Mouse (Mus musculus) right cerebral cortex, postnatal 4 days (tissue): Measurements from ENCODE around the gene Fbxw11.
"Not testable (repeated sequence)": the region's sequence is repeated elsewhere in the genome, so short reads cannot be mapped to it uniquely, and the experiment has no call there.

Experiments
- DNase-seq: peaks from one replicate; pipeline ENCODE4 v3.0.0-alpha.2; 2022

The Fbxw11 gene

GRCm38 (mm10) chr11:32714230-32714629 lies 71.7 kb downstream of the Fbxw11 start:
- peak; percentile 22 for DNase-seq

- DNase-seq: no peak
Measured at GRCm38 (mm10) chr11:32714896-32715295, 72.4 kb downstream of the Fbxw11 start.

- DNase-seq: no peak
Measured at GRCm38 (mm10) chr11:32715495-32715894, 73.0 kb downstream of the Fbxw11 start.

- DNase-seq: no peak
Measured at GRCm38 (mm10) chr11:32715970-32716369, 73.4 kb downstream of the Fbxw11 start.

- DNase-seq: no peak
Measured at GRCm38 (mm10) chr11:32716876-32717275, 74.4 kb downstream of the Fbxw11 start.

DNA sequence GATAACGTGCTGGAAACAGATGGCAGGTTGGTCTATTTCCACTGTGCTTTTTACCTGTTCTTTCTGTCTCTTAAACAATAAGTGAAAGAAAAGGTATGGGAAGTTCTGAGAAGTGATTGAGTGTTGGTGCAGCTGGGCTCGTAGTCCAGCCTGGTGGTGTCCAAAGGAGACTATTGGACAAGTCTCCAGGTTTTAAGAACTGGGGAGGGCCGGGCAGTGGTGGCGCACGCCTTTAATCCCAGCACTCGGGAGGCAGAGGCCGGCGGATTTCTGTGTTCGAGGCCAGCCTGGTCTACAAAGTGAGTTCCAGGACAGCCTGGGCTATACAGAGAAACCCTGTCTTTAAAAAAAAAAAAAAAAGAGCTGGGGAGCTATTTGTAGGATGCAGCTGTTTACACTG lies 75.2 kb downstream of the Fbxw11 start:
- not testable (repeated sequence) for DNase-seq

DNA sequence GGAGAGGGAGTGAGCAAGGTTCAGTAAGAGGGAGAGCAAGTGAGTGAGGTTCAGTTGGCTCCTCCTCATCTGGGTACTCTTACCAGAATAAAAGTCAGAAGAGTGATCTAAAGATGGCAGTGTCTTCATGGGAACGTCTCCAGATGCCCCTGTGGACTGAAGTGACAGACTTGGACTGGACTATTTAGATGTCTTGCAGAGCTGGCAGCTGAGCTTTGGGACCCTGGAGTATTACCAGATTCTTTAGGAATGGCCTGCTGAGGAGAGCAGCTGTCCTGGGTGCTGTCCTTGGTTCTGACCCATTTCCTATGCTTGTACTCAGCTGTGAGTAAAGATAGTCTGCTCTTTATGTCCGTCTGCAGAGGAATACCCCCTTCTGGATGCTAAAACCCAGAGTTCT lies 75.8 kb downstream of the Fbxw11 start:
- DNase-seq: no peak

DNA sequence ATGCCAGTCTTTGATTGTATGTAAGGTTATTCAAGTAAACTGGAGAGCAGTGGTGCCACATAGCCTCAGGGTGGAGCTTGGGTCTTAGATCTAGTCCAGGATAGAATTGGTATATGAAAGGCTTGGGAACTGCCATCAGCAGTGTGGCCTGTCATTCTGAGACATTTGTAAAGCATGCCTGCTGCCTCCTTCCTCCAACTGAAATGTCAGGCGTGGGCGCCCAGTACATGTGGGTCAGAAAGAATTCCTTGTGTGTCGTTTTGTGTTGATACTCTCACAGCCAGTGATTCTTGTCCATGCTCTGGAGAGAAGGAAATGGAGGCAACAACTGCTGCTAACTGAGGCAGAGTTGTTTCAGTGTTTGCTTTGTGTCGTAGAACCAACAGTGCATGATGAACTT lies 76.5 kb downstream of the Fbxw11 start:
- no peak for DNase-seq

GRCm38 (mm10) chr11:32722653-32723052 lies 80.1 kb downstream of the Fbxw11 start:
- DNase-seq: no peak

GRCm38 (mm10) chr11:32723287-32723686 lies 80.8 kb downstream of the Fbxw11 start:
- no peak for DNase-seq

GRCm38 (mm10) chr11:32725171-32725570 lies 82.6 kb downstream of the Fbxw11 start:
- no peak for DNase-seq

GRCm38 (mm10) chr11:32732467-32732866 lies 89.9 kb downstream of the Fbxw11 start:
- no peak for DNase-seq

DNA sequence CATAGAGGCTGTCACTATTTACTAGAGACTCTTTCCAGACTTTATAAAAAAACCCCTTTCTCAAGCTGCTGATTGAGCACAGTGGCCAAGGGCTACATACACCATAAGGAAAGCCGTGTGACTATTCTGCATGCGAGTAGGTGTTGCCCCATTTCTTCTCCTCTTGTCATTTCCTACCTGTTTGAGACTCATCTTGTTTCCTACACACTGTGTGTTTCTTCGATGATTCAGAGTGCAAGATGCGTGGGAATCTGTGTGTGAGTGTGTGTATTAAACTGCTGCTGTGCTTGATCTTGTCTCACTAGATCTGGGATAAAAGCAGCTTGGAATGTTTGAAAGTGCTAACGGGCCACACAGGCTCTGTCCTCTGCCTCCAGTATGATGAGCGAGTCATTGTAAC lies 90.7 kb downstream of the Fbxw11 start:
- DNase-seq: no peak

- no peak for DNase-seq
Measured at GRCm38 (mm10) chr11:32736371-32736770, 93.8 kb downstream of the Fbxw11 start.

DNA sequence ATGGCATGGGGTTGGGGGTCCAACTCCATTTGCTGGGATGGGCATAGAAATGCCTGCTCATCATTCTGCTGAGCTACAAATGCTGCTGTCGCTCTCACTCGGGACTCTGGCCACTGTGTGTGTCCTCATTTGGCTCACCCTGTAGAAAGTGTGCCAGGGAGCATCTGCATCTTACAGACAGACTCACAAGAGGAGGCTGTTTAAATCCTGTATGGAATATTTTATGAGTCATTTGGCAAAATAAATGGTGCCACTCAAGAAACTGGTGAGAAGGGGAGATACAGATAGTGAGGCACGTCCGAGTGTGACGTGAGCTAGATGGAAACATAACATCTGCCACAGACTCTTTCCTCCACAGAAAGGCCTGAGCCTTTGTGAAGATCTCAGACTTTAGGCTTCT lies 95.2 kb downstream of the Fbxw11 start:
- DNase-seq: no peak

- DNase-seq: no peak
Measured at GRCm38 (mm10) chr11:32743891-32744290, 101.4 kb downstream of the Fbxw11 start.

DNA sequence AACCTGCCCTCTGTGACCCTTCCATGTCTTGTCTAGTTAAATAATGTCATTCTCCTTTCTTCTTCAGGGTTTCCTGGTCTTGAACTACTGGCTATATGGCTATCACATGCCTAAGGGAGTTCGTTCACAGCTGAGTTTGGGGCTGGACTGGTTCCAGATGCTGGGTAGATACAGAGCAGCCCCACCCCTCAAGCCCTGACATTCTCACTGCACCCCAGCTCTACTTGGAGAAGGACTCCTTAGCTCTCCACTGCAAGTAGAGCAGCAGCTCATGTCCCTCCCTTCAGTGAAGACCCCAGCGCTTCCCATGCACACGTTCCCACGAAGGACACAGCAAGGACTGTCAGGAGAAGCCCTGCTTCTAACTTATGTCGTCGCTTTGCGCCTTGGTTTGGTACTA lies 101.9 kb downstream of the Fbxw11 start:
- no peak for DNase-seq

- DNase-seq: no peak
Measured at GRCm38 (mm10) chr11:32745466-32745865, 102.9 kb downstream of the Fbxw11 start.

GRCm38 (mm10) chr11:32746036-32746435 lies 103.5 kb downstream of the Fbxw11 start:
- no peak for DNase-seq

GRCm38 (mm10) chr11:32746475-32746874 lies 104.0 kb downstream of the Fbxw11 start:
- no peak for DNase-seq

GRCm38 (mm10) chr11:32748800-32749199 lies 106.3 kb downstream of the Fbxw11 start:
- no peak for DNase-seq

DNA sequence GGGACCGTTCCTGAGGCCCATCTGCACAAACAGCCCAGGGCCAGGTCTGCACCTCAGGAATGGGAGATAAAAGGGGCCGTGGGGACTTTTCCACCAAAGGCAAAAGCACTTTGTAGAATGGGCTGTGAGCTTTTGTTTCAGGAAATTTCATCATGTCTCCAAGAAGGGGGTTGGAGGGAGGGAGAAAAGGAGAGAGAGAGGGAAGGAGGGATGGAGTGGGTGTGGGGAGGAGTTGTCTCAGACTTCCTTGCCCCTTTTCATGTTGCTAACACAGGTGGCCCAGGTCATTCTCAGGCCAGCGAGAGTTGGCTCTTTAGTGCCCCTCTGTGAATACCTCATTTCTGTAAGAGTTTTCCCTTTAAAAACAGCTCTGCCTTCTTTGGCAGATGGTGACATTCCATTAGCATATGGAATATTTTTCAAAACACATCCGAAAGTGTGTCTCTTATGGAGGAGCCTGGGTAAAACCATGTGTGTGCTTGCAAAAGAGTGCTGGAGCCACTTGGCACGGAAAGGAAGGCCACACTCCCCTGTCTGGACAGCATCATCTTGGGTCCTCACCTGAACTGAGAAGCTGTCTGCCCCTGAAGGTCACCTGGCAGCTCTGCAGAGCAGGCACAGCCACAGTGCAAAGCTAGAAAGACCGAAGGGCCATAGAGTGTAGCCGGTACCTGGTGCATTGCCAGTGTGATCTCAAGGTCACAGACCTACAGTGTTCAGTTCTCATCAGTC lies 109.5 kb downstream of the Fbxw11 start:
- DNase-seq: no peak

DNA sequence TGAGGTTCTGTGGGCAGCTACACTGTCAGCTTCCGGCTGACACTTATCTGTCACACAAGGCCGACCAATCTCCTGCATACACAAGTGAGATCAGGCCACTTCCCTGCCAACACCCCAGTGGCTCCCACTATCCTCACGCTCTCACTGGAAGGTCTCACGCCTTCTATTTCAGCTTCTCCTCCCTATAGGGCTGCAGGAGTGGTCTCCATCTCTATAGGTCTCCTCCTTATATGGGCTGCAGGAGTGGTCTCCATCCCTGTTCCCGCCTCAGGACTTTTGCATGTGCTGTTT lies 110.0 kb downstream of the Fbxw11 start:
- DNase-seq: no peak

DNA sequence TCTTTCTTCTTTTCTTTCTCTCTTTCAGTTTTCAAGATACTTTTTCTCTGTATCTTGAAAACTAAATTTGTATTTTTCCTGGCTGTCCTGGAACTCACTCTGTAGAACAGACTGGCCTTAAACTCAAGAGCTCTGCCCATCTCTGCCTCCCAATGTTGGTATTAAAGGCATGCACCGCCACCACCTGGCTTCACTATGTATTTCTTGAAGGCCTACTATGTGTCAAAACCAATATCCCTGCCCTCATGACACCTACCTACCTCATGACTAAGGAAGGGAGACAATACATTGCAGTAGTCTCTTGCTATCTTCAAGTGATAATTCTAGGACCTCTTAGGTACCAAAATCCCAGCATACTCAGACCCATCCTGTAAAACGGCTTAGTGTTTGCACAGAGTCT lies 110.8 kb downstream of the Fbxw11 start:
- no peak for DNase-seq

DNA sequence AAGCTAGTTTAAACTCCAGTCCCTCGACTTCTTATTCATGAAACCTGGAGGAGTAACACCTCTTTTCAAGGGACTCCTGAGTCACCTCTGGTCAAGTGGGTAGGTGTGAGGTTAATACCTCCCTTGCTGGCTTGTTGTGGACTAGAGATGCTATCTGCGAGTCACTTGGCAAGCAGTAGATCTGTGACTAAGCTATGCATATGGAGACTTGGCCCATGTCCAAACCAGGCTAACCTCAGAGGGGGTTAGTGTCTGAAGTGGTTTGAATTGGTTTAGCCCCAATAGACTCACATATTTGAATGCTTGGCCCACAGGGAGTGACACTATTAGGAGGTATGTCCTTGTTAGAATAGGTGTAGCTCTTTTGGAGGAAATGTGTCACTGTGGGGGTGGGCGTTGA lies 120.2 kb downstream of the Fbxw11 start:
- no peak for DNase-seq
